Mouse (Mus musculus): ENCODE measurements around the gene BC035044. TPM values are rescaled to one million over a fixed set of nuclear protein-coding genes. Genes with fewer than 3 reads are reported as not detected.

Gene BC035044
- polyA plus RNA-seq, 1 experiment from 2014 or later: 2.1 TPM

GRCm38 (mm10) chr6:128838342-128839265, 52.3 kb downstream of the BC035044 start:
- WGBS: under 1% methylated on average over 49 of the region's 49 CpGs
- Histone ChIP-seq H3K4me2 (ENCODE audit: low read depth, low read length) (peak overlapping the region; percentile 75), H3K36me3 (ENCODE audit: control insufficient read depth, insufficient read depth, low read length) (no peaks in the 10 kb centered on the region), H3K9ac (ENCODE audit: low read length) (peak overlapping the region; percentile 89), H3K4me3 (replicated peaks; ENCODE audit: low read length) (peak overlapping the region; percentile 86), H3K4me1 (ENCODE audit: control insufficient read depth, insufficient read depth, low read length) (0 out of 2 replicates have a peak, but pooled peaks cover 9% of the 10 kb centered on the region), H3K27me3 (ENCODE audit: control insufficient read depth, insufficient read depth, low read length) (no peaks in the 10 kb centered on the region), H3K9me3 (replicated peaks; ENCODE audit: control insufficient read depth, low read length) (no peaks in the 10 kb centered on the region), H3K27ac (ENCODE audit: low read length) (peak overlapping the region; percentile 99)
- peak; percentile 64 for ATAC-seq (ENCODE audit: insufficient read depth, low FRiP score)

DNA sequence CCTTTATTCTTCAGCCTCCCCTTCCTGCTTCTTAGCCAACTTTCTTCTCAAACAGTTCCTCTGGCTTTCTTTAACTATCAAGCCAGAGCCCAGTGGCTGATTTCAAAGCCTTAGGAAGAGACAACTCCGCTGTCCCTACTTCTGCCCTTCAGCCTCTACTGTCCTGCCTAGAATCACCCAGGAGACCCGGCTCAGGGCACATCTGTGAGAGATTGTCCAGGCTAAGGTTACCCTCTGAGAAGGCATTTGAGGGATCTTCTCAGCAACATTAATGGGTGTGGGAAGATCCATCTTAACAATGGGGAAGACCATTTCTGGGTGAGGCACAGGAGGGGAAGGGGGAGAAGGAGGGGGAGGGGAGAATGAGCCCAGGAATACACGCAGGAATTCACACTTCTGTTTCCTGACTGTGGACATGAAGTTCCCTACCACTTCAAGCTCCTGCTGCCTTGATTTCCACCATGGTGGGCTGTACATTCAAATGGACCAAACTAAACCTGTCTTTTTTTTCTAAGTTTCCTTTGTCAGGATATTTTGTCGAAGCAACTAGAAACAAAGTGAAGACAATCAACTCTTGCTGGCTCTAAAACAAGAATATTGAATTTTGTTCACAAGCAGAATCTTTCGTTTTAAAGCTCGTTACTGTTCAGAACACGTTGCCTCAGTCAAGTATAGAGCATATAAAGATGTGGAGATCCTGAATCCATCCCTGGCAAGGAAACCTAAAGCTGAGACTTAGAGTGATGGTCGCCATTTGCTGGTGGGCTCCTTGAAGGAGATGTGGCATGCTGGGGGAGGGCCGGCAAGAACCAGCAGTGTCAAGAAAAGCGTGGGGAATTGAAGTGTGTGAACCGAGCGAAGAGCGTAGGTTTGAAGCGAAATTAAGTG, 53.2 kb downstream of the BC035044 start:
- Histone ChIP-seq H3K27me3 (ENCODE audit: control insufficient read depth, insufficient read depth, low read length) (no peaks in the 10 kb centered on the region), H3K9me3 (replicated peaks; ENCODE audit: control insufficient read depth, low read length) (no peaks in the 10 kb centered on the region), H3K4me3 (replicated peaks; ENCODE audit: low read length) (peak overlapping the region; percentile 86), H3K4me1 (ENCODE audit: control insufficient read depth, insufficient read depth, low read length) (0 out of 2 replicates have a peak, but pooled peaks cover 9% of the 10 kb centered on the region), H3K4me2 (ENCODE audit: low read depth, low read length) (peak overlapping the region; percentile 68), H3K36me3 (ENCODE audit: control insufficient read depth, insufficient read depth, low read length) (no peaks in the 10 kb centered on the region), H3K27ac (ENCODE audit: low read length) (peak overlapping the region; percentile 82), H3K9ac (ENCODE audit: low read length) (peak overlapping the region; percentile 89)
- 2% methylated on average over 14 of the region's 14 CpGs for WGBS
- ATAC-seq (ENCODE audit: insufficient read depth, low FRiP score): 0 out of 2 replicates have a peak, but pooled peaks have one; percentile 14

GRCm38 (mm10) chr6:128836955-128837334, 54.0 kb downstream of the BC035044 start:
- H3K9me3 ChIP-seq (replicated peaks; ENCODE audit: control insufficient read depth, low read length): no peaks in the 10 kb centered on the region
- no peaks in the 10 kb centered on the region for H3K36me3 ChIP-seq (ENCODE audit: control insufficient read depth, insufficient read depth, low read length)
- H3K4me2 ChIP-seq (ENCODE audit: low read depth, low read length): peak overlapping the region; percentile 68
- ATAC-seq (ENCODE audit: insufficient read depth, low FRiP score): no peak
- WGBS: 87% methylated on average over 6 of the region's 6 CpGs
- H3K4me3 ChIP-seq (replicated peaks; ENCODE audit: low read length): peak overlapping the region; percentile 86; the same call in 1 of the 2 replicates
- no peak overlapping the region for H3K27ac ChIP-seq (ENCODE audit: low read length)
- H3K27me3 ChIP-seq (ENCODE audit: control insufficient read depth, insufficient read depth, low read length): no peaks in the 10 kb centered on the region
- no peak overlapping the region for H3K9ac ChIP-seq (ENCODE audit: low read length)
- 0 out of 2 replicates have a peak, but pooled peaks cover 5% of the 10 kb centered on the region for H3K4me1 ChIP-seq (ENCODE audit: control insufficient read depth, insufficient read depth, low read length)

GRCm38 (mm10) chr6:128836191-128836954, 54.6 kb downstream of the BC035044 start:
- Histone ChIP-seq H3K4me1 (ENCODE audit: control insufficient read depth, insufficient read depth, low read length) (no peaks in the 10 kb centered on the region), H3K27me3 (ENCODE audit: control insufficient read depth, insufficient read depth, low read length) (no peaks in the 10 kb centered on the region), H3K27ac (ENCODE audit: low read length) (no peak overlapping the region), H3K9ac (ENCODE audit: low read length) (no peak overlapping the region), H3K36me3 (ENCODE audit: control insufficient read depth, insufficient read depth, low read length) (no peaks in the 10 kb centered on the region), H3K4me2 (ENCODE audit: low read depth, low read length) (no peak overlapping the region), H3K4me3 (replicated peaks; ENCODE audit: low read length) (no peak overlapping the region), H3K9me3 (replicated peaks; ENCODE audit: control insufficient read depth, low read length) (no peaks in the 10 kb centered on the region)
- no peak for ATAC-seq (ENCODE audit: insufficient read depth, low FRiP score)
- WGBS: 74% methylated on average over 8 of the region's 8 CpGs

DNA sequence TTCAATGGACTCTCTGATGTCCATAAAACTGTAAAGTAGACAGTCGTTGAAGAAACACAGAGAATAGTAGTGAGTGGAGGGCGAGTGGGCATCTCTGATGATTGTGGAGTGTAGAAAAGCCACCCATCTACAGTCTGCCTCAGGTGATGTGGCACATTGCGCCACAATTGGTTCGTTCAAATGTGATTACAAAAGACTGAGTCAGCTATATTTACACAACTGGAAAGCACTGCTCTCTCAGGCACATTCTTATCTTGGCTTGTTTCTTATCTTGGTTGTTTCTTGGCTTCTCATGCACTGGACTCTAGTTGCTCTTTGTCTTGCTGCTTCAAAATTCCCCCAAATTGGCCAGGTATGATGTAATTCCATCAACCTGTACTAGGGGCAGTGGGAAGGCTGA, 55.4 kb downstream of the BC035044 start:
- Histone ChIP-seq H3K9ac (ENCODE audit: low read length) (no peak overlapping the region), H3K9me3 (replicated peaks; ENCODE audit: control insufficient read depth, low read length) (no peaks in the 10 kb centered on the region), H3K4me1 (ENCODE audit: control insufficient read depth, insufficient read depth, low read length) (no peaks in the 10 kb centered on the region), H3K4me3 (replicated peaks; ENCODE audit: low read length) (no peak overlapping the region), H3K4me2 (ENCODE audit: low read depth, low read length) (no peak overlapping the region), H3K27ac (ENCODE audit: low read length) (no peak overlapping the region), H3K27me3 (ENCODE audit: control insufficient read depth, insufficient read depth, low read length) (no peaks in the 10 kb centered on the region; the same call in 1 of the 2 replicates), H3K36me3 (ENCODE audit: control insufficient read depth, insufficient read depth, low read length) (no peaks in the 10 kb centered on the region)
- WGBS: 62% methylated on average over 4 of the region's 4 CpGs
- peak; percentile 14; the same call in 1 of the 2 replicates for ATAC-seq (ENCODE audit: insufficient read depth, low FRiP score)

- ATAC-seq (ENCODE audit: insufficient read depth, low FRiP score): no peak
- Histone ChIP-seq H3K9me3 (replicated peaks; ENCODE audit: control insufficient read depth, low read length) (no peaks in the 10 kb centered on the region), H3K4me2 (ENCODE audit: low read depth, low read length) (no peak overlapping the region), H3K4me3 (replicated peaks; ENCODE audit: low read length) (no peak overlapping the region), H3K4me1 (ENCODE audit: control insufficient read depth, insufficient read depth, low read length) (no peaks in the 10 kb centered on the region), H3K27me3 (ENCODE audit: control insufficient read depth, insufficient read depth, low read length) (no peaks in the 10 kb centered on the region; the same call in 1 of the 2 replicates), H3K36me3 (ENCODE audit: control insufficient read depth, insufficient read depth, low read length) (no peaks in the 10 kb centered on the region), H3K27ac (ENCODE audit: low read length) (no peak overlapping the region), H3K9ac (ENCODE audit: low read length) (no peak overlapping the region)
- 75% methylated on average over 10 of the region's 10 CpGs for WGBS
Observed at GRCm38 (mm10) chr6:128833046-128833445, 57.9 kb downstream of the BC035044 start.

- Histone ChIP-seq H3K9me3 (replicated peaks; ENCODE audit: control insufficient read depth, low read length) (no peaks in the 10 kb centered on the region), H3K4me3 (replicated peaks; ENCODE audit: low read length) (no peak overlapping the region), H3K36me3 (ENCODE audit: control insufficient read depth, insufficient read depth, low read length) (no peaks in the 10 kb centered on the region), H3K4me2 (ENCODE audit: low read depth, low read length) (no peak overlapping the region), H3K27ac (ENCODE audit: low read length) (no peak overlapping the region), H3K27me3 (ENCODE audit: control insufficient read depth, insufficient read depth, low read length) (peaks cover 3% of the 10 kb centered on the region), H3K4me1 (ENCODE audit: control insufficient read depth, insufficient read depth, low read length) (no peaks in the 10 kb centered on the region), H3K9ac (ENCODE audit: low read length) (no peak overlapping the region)
- 61% methylated on average over 4 of the region's 4 CpGs for WGBS
- ATAC-seq (ENCODE audit: insufficient read depth, low FRiP score): no peak
Observed at GRCm38 (mm10) chr6:128829837-128830236, 61.1 kb downstream of the BC035044 start.

DNA sequence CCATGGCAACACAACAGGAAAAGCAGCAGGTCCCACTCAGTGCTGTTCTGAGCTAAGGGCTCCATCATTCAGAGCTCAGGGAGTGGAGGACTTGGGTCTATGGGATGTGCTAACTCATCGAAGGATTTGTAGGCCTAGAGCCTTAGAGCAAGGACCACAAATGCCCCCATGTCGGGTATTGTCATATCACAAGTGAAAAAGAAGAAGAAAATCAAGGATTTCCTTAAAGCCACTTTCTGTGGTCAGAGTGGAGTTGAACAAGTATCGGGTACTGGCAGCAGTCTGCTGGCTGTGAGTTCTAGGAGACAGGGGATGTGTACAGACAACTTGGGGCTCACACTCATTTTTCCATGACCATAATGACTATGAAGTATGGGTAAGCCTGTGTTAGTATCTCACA, 64.1 kb downstream of the BC035044 start:
- H3K9ac ChIP-seq (ENCODE audit: low read length): no peak overlapping the region
- H3K36me3 ChIP-seq (ENCODE audit: control insufficient read depth, insufficient read depth, low read length): no peaks in the 10 kb centered on the region
- no peak overlapping the region for H3K4me3 ChIP-seq (replicated peaks; ENCODE audit: low read length)
- no peak overlapping the region for H3K4me2 ChIP-seq (ENCODE audit: low read depth, low read length)
- peaks cover 3% of the 10 kb centered on the region for H3K27me3 ChIP-seq (ENCODE audit: control insufficient read depth, insufficient read depth, low read length)
- ATAC-seq (ENCODE audit: insufficient read depth, low FRiP score): no peak
- WGBS: 74% methylated on average over 3 of the region's 3 CpGs
- H3K9me3 ChIP-seq (replicated peaks; ENCODE audit: control insufficient read depth, low read length): no peaks in the 10 kb centered on the region
- H3K27ac ChIP-seq (ENCODE audit: low read length): no peak overlapping the region
- H3K4me1 ChIP-seq (ENCODE audit: control insufficient read depth, insufficient read depth, low read length): no peaks in the 10 kb centered on the region

Measured in stomach, embryonic 16.5 days (tissue).